Mouse (Mus musculus) erythroblast, adult 5-6 weeks (primary cell): ENCODE data around the gene Ly6g5c. TPM values are rescaled to one million over a fixed set of nuclear protein-coding genes. Genes with fewer than 3 reads are reported as not detected.

ENCODE experiments used
- ATAC-seq: replicated peaks from 2 replicates; pipeline ENCODE4 v1.8.0; 2016; ENCODE audit warnings: moderate number of reproducible peaks, mild to moderate bottlenecking, moderate TSS enrichment, inconsistent platforms; ENCODE audit not compliant: poor library complexity, low FRiP score, severe bottlenecking
- total RNA-seq, 2 experiments: library from RNA; stranded (forward) in 1 of 2; stranded (reverse) in 1 of 2; fragments of 150-400 nt in 1 of 2; fragments of 200-764, 138-1000 nt in 1 of 2; gene quantifications; 2 replicates each; pipeline versions ENCODE4 v1.2.3 to v1.2.4; 2015 to 2017; ENCODE audit warnings: low replicate concordance in 2 of 2

Ly6g5c gene
- total RNA-seq, 2 experiments from 2014 or later, result not detected

DNA sequence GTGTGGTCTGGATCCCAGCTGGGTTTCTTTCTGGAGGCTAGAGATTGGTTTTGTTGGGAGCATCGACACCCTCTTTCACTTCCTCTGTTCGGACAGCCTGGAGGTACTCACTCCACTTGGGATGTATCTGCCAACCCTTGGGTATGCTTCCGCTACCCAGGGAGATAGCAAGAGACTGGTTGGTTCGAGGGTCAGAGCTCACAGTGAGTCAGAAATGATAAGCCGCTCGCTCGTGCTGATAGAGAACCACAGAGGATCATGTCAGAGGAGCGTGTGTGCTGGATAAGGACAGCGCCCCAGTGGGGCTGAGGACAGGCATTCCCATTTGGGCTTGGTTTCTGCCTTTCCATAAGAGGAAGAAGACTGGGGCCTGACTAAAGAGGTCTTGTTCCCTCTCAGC is 28.3 kb upstream of the Ly6g5c start:
- ATAC-seq, result peak; percentile 82

- ATAC-seq, result peak; percentile 58
Measured at GRCm38 (mm10) chr17:35080248-35080647, 27.8 kb upstream of the Ly6g5c start.

- ATAC-seq, result no peak
Measured at GRCm38 (mm10) chr17:35080710-35081109, 27.4 kb upstream of the Ly6g5c start.

GRCm38 (mm10) chr17:35082841-35083576 is 25.1 kb upstream of the Ly6g5c start:
- no peak for ATAC-seq

DNA sequence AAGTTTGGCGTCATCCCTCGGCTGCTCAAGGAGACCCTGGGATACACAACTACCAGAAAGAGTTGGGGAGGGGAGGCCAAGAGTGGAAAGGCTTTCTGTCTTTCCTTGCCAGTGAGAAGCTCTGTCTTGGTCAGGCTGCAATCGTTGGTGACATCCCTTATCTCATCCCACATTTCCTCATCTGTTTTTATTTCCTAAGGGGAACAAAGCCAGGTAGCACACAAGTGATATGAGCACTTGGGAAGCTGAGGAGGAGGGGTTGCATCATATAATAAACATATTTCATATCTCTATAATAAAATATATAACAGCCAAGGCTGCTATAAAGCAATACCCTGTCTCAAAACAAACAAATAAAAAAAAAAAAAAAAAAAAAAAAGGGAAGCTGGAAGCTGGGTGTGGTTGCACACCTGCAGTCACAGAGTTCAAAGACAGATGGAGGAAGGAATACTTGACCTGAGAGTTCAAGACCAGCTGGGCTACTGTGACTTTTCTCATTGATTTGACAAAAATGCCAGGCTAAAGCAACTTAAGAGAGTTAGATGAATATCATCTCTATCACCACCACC is 24.1 kb upstream of the Ly6g5c start:
- ATAC-seq, result no peak

DNA sequence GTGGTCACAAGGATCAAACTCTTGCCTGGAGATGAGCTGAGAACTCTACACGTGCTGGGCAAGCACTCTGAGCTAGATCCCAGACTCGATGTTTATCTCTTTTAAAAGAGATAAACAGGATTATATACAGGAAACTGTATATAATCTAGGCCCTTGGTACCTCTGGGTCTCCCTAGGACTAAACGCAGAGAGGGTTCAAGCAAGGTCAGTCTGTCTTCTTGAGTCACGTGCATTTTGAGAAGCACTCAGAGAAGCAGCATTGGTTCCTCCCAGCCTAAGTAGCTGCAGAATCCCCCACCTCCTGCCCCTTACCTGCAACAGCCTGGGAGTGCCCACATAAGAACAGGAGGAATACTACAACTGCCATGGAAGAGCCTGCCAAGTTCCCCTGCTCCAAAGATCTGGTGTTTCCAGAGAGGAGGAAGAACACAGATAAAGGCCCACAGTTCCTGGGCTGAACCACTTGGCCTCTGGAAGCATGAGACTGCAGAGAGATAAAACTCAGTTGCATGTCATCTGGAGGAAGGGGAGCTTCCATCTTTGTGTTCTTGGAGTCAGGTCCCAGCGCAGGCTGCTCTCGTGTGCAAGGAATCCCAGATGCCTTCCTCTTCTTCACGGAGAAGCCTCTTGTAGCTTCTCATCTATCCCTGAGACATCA is 22.7 kb upstream of the Ly6g5c start, which contains the start of gene Ly6g6f:
Gene Ly6g6f (minus strand): TSS at position 403 of the 658 bp plus-strand sequence.
- no peak for ATAC-seq

DNA sequence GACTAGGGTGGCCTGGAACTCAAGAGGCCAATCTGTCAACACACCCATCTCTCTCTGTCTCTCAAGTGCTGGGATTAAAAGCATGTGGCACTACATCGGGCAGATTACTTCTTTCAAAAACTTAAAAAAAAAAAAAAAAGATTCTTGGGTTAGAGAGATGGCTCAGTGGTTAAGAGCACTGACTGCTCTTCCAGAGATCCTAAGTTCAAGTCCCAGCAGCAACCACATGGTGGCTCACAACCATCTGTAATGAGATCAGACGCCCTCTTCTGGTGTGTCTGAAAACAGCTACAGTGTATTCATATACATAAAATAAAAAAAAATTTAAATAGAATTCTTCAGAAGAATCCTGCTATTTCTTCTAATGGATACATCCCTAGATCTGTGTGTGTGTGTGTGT is 19.9 kb upstream of the Ly6g5c start:
- no peak for ATAC-seq

- peak; percentile 90 for ATAC-seq
Measured at GRCm38 (mm10) chr17:35088825-35089644, 19.0 kb upstream of the Ly6g5c start, which contains the start of gene Abhd16a. Abhd16a (plus strand) TSS chr17:35089263.

- ATAC-seq, result peak; percentile 80
Measured at GRCm38 (mm10) chr17:35090166-35090932, 17.7 kb upstream of the Ly6g5c start.

GRCm38 (mm10) chr17:35092403-35093198 is 15.5 kb upstream of the Ly6g5c start:
- no peak for ATAC-seq

DNA sequence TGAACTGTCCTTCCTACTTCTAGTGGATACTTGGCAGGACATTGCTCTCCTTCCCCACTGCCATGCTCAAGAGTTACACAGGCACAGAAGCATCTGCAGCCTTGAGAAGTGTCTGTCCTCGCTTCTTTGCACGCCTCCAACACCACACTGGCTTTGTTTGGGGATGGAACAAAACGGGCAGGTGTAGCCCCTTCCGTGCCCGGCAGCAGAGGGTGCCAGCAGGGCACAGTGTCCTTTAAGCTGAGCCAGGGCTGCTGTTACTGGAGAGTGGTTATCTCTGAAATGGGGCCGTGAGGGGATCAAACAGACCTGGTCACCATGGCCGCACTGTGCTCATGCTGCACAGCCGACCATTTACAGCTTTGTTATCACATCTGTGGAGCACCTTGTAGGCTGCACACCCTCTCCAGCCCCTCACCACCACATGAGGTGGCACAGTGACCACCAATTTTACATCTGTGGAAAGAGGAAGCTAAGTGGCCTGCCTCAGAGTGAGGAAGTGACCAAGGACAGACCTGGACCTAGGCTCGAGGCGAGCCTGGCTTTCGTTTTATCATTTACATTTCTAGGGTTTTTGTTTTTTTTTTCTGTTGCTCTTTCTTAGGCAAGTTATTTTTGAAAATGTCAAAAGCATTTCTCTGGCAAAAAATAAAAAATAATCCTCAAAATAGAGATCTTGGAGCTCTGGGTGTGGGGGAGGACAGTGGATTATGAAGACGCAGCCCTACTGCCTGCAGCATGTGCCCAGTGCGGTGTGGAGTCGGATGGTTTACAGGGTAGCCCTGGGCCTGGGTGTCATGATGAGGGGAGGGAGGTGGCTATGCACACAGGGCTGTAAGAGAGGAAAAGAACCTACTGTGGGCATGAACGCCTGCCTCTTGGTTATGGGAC is 13.4 kb upstream of the Ly6g5c start:
- no peak for ATAC-seq

GRCm38 (mm10) chr17:35096597-35096996 is 11.5 kb upstream of the Ly6g5c start:
- ATAC-seq, result no peak

GRCm38 (mm10) chr17:35097164-35097655 is 10.9 kb upstream of the Ly6g5c start:
- no peak for ATAC-seq

DNA sequence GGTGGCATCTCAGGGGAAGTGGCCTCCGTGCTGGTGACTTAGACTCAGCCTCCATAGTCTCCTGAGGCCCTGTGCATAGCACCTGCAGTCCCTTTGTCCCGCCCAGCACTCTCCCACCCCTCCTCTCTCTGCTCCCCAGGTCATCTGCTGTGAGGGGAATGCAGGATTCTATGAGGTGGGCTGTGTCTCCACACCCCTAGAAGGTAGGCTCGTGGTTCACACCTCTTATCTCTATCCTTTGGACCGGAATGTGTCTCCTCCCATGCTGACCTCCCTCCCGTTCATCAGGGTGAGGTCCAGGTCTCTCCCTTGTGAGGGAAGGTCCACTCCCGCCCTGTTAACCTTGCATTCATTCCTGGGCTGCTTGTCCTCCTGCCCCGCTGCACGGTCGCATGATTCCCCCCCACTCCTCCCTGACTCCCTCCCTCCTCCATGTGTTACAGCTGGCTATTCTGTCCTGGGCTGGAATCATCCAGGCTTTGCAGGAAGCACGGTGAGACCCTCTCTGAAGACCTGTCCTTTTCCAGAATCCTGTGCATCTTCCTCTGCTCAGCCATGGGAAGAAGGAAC is 7.8 kb upstream of the Ly6g5c start:
- no peak for ATAC-seq

- ATAC-seq, result no peak
Measured at GRCm38 (mm10) chr17:35101161-35101560, 6.9 kb upstream of the Ly6g5c start.

- ATAC-seq, result no peak
Measured at GRCm38 (mm10) chr17:35102299-35102698, 5.8 kb upstream of the Ly6g5c start.

- ATAC-seq, result no peak
Measured at GRCm38 (mm10) chr17:35103221-35103690, 4.8 kb upstream of the Ly6g5c start.
